Mouse (Mus musculus): ENCODE results near the gene Rbm4.

Gene Rbm4

DNA sequence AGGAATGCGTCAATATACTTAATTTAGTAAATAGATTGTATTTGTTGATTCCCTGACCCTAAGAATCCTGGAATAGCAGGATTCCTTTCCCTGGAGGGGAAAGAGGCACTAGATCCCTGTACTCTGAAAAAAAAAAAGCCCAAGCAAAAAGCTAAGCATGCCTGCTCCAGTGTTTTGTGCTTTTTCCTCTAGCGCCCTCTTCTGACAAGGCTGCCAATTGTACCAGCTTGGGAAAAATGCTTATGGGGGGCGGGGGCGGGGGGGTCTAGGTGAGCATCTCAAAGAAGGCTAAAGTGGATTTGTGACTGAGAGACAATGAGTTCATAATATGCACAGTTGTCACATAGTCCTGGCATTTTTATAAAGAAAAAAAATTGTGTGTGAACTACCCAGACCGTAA is 50.2 kb downstream of the Rbm4 start:
- in situ Hi-C loops (cut with MboI, MseI), result loop anchor here (5.0 kb wide), 1 partner anchor 96 kb away; no protein-coding TSS in a partner anchor

DNA sequence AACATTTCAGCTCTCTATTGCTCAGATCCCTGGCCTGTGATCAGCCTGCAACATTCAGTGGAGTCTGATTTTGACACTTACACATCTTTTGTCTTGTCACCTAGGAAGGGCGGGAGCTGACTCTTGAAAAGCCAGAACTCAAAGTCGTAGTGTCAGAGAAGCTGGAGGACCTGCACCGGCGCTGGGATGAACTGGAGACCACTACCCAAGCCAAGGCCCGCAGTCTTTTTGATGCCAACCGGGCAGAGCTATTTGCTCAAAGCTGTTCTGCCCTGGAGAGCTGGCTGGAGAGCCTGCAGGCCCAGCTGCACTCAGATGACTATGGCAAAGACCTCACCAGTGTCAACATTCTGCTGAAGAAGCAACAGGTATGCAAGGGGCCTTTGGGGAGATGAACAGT is 51.5 kb downstream of the Rbm4 start:
- in situ Hi-C loops (cut with MboI, MseI), result loop anchor here (5.0 kb wide), 1 partner anchor 95 kb away; no protein-coding TSS in a partner anchor

DNA sequence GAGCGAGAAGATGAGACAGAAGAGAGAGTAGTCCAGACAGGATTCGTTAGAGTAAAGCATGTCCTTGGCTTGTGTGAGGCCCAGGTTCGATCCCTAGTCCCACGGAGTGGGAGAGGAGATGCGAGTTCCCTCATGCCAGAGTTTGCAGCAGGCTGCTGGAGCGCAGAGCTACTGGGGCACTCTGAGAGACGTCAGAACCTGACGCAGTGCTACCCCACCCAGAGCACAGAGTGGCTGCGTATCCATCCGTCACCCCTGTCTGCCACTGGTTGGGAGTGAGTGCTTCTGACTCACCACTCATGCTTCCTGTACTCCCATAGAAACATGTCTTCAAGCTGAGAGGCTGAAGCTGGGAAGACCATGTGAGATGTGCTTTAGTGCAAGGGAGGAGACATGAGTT is 52.2 kb downstream of the Rbm4 start:
- in situ Hi-C loops (cut with MboI, MseI), result loop anchor here (5.0 kb wide), 1 partner anchor 94 kb away; no protein-coding TSS in a partner anchor

DNA sequence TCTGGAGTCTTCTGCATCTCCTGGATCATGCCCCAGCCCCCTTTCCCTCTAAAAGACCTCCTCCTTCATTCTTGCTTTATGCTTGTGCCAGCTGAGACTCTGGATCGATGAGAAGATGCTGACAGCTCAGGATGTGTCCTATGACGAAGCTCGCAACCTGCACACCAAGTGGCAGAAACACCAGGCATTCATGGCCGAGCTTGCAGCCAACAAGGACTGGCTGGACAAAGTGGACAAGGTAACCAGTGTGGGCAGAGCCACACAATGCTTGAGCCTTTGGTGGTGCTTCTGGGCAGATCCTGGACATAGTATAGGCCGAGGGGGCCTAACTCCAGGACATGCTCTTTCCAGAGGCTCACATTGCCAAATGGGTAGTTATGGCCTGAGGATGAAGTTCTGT is 53.9 kb downstream of the Rbm4 start:
- in situ Hi-C loops (cut with MboI, MseI), result loop anchor here (5.0 kb wide), 1 partner anchor 92 kb away; no protein-coding TSS in a partner anchor

- in situ Hi-C loops (cut with MboI, MseI), result no loop called here
Measured at GRCm38 (mm10) chr19:4739053-4739452, 54.6 kb downstream of the Rbm4 start.

DNA sequence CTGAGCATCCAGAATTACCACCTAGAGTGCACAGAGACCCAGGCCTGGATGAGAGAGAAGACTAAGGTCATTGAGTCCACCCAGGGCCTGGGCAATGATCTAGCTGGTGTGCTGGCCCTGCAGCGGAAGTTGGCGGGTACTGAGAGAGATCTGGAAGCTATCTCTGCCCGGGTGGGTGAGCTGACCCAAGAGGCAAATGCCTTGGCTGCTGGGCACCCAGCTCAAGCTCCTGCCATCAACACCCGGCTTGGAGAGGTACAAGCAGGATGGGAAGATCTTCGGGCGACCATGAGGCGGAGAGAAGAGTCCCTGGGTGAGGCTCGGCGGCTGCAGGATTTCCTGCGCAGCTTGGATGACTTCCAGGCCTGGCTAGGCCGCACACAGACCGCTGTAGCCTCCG is 55.8 kb downstream of the Rbm4 start:
- in situ Hi-C loops (cut with MboI, MseI), result no loop called here

All from regulatory T cell (primary cell).